Mouse (Mus musculus): ENCODE results near the gene Nrxn2.
A peak's percentile ranks its signal among the peaks of the same experiment; 100 is the strongest.

The Nrxn2 gene

DNA sequence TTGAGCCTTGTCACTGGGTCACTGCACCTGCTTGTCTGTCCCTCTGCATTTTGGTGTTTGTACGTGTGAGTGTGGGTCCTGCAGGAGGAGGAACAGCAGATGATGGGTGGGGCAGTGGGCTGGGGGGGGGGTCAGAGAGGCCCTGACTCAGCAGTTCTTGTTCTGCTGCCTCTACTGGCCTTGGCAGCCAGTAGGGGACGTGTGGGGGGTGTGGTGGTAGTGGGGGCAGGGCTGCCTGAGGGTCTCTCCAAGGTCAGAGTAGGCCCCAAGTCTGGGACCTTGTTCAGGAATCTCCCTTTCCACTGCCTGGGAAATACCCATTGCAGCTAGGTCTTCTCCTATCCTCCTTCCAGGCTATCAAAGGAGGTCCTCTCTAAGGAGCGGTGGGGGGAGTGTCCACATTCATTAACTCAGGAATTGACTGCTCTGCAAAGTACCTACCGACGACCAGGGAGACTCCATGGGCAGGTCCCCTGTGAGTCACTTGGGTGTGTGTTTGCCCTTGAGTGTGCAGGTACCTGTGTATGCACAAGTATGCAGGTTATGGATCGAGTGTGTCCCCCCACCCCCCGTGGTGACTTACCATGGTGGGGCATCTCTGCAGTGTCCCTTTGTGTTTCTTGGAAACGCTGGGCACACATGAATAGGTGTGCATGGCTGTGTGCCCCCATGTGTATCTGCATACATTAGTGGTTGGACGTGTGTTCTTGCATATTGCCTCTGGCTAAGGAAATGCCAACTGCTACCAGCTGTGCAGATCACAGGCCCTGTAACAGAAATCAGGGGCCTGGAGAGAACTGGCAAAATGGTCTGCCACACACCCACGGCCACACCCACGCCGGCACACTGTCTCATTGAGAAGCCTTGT lies 1.4 kb upstream of the Nrxn2 start:
- no peak for DNase-seq (ENCODE audit: low spot score in 2 of 2)

DNA sequence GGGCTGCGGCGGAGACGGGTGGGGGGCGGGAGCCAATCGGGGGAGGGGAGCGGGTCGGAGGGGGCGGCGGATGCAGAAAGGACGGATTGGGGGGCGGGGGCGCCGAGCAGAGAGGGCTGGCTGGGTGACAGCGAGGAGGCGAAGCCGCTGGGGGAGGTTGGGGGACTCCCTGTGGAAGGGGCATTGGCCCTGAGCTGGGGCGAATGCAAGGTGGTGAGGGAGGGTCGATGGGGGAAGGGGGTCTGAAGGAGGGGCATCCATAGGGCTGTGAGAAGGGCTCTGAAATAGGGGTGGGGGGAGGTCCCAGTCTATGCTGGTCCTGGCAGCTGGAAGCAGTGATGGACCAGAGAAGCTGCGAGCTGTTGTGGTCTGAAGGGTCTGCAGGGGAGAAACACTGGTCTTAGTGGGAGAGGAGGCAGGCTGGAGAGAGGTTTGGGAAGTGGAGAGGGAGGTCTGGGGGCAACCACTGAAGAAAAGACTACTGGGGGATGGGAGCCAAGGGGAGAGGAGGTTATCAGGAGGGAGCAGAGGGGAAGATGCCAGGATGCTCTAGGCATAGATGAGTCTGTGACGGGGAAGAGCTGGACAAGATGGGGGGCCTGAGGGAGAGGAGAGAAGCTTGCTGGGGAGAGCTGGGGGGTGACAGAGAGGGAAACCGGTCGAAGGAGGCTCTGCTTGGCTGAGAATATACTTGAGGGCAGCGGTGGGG lies 607 bp downstream of the Nrxn2 start:
- DNase-seq (ENCODE audit: low spot score in 2 of 2) = no peak

DNA sequence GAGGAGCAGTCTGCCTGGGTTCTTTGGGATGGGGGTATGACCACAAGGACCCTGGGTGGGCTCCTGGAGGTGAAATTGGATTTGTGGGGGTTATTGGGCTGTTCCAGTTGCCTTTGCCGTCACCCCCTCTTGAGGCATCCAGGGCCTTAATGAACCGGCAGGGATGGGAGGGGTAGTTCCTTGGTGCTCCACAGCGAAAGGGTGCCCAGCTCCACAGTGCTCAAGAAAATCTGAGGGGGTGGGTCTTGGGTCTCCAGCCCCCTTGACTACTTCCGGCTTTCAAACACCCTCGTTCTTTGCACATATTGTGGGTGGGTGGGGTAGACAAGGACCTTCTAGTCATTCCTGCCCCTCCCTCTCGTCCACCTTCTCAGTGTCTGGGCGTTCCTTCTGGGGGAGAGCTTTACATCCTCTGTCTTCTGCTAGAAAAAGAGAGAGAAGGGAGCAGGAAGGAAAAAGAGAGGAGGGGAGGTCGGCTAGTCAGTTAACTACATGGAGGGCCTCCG lies 1.3 kb downstream of the Nrxn2 start:
- no peak for DNase-seq (ENCODE audit: low spot score in 2 of 2)

DNA sequence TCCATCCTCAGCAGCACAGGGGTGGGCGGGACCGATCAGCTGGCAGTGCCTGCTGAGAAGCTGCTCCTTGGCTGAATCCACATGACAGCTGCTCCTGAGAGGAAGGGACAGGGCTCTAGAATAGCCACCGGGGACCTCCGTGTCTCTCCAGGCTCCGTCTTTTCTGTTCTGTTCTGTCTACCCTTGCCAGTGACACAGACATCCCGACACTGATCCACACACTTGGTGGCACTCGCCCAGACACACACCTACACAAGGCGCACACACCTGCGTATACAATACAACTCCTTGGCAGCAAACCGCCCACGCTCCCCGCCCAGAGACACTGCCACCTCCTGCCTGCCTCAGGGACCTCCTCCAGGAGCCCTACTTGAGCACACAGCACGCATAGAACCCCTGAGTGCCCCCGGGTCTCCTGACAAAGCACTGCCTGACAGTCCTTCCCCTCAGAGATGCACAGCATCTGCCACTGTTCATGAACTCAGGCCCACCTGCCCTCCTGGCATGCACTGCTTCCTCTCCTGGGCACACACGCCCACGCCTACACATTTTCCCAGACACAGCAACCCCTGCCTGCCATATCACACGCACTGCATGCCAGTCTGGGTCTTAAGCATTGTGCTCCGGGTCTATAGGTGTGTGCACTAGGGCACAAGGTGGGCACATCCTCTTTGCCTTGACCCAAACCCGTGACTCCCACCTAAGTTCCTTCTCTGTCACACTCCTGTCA lies 2.1 kb downstream of the Nrxn2 start:
- no peak for DNase-seq (ENCODE audit: low spot score in 2 of 2)

DNA sequence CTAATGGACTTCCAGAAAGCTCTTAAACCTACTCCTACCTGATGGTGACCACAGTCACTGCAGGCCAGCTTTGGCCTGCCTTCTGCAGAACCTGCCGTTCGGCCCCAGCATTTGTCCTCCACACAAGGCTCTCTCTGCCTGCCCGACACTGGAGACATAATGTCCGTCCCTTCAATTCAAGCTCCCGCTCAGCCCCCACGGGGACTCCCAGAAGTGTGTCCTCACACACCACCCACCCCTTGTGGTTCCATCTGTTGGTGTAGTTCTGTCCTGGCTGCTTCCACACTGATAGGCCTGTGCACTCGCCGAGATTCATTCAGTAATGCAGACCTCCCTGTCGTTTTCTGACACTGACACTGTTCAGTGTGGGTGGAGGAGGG lies 2.7 kb downstream of the Nrxn2 start:
- no peak for DNase-seq (ENCODE audit: low spot score in 2 of 2)

DNA sequence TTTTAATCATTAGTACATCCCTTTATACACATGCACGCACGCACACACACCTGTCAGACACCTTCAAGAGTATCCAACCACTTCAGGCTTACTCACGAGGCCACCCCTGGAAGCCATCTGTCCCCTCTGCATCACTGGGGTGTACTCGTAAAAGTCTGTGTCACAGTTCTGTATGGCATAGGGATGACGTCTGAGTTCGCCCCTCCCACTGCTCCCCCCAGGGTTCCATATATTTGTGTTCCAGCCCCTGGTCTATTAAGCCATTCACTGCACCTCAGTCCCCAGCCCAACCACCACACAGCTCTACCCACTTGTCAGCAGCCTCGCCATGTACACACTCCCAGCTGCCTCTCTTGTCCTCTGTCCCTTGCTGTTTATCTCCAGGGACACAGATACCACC lies 3.5 kb downstream of the Nrxn2 start:
- no peak for DNase-seq (ENCODE audit: low spot score in 2 of 2)

DNA sequence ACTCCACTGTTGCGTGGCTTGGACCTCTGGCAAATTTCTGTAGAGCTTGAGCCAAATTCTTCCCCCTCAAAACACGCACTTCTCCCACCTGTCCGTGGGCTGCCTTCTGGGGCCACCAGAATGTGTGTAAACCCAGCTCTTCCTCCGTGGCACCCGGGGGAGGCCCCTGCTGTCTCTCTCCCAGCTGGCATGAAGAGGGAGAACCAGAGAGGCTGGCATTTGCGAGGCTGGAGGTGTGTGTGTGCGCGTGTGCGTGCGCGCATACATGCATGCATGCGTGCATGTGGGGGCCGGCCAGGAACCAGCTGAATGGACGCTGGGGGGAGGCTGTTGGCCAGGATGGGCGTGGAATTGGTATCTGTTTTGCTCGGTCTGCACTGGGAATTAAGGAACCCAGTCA lies 4.7 kb downstream of the Nrxn2 start:
- no peak for DNase-seq (ENCODE audit: low spot score in 2 of 2)

DNA sequence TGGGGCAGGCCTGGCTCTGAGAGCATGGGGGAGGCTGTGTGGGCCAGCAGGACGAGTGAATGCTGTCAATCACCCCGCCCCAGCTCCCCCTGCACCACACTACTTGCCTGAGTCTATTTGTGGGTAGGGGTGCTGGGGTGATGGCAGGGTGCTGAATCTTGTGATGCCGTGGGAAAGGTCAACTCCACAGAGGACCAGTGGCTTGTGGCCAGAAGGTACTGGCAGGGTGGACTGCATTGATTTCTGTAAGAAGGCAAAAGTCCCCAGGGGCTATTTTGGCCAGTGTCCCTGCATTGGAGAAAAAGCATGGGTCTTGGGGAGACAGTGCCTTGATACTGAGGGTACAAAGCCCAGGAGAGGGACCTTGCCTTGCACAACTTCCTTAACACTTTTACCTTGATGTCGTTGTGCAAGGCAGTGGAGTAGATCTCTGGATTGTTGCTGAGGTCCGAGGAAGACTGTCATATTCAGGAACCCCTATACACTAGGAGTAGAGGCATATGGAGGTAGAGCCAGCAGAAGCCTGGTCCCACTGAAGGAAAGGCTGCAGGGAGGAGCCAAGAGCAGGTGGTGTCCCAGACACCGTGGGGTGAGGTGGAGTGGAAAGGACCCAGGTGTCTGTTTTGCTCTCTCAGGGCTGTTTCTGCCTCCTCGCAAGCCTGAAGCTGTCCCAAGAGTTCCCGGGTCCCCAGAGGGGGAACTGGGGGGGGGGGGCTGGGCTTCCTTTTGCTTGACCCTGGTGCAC lies 5.8 kb downstream of the Nrxn2 start:
- no peak for DNase-seq (ENCODE audit: low spot score in 2 of 2)

DNA sequence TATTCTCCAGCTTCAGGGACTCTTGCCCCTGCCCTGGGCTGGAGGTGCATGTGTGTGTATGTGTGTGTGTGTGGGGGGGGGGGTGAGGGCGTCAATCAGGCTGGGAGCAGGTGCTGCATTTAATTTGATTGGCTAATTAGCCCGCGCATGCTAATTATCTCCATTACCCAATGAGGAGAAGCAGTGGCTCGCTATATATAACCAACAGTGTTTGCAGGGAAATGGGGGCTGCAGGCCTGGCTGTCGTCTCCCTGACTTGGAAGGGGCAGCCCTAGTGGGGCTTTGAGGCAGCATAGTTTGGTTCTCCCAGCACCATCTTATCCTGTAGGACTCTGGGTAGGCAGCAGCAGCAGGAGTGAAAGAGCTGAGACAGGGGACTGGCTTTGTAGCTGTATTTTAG lies 7.1 kb downstream of the Nrxn2 start:
- DNase-seq (ENCODE audit: low spot score in 2 of 2) = no peak

DNA sequence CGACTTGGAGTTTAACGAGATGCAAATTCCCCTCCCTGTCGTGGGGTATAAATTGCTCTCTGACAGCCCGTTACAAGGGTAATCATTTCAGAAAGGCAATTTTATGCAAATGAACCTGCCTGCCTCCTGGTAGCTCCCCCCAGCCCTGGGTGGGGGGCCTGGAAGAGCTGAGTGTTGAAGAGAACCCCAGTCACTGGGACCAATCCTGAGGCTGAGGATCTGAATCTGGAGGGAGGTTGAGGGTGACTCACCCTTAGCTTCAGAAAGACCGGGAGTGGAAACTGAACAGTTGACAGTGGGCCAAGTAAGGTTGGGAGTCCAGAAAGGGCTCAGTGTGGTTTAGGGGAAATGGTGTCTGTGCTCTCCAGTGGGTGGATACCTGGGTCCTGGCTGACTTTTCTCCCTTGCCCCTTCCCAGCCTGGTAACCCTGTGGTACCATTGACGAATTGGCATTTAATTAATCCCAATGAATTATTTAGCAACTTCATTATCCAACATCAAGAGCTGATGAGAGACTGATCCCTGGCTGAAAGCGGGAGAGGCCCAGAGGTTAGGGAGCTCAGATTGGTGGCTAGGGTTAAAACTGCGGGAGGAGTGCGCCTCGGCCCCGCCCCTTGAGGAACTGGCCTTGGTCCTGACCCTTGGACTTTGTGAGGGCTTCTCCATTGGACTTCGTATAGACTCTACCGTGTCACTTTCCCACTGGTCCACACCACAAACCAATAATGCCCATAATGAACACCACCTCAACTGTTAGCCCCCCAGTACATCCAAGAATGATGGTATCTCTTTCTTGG lies 8.4 kb downstream of the Nrxn2 start:
- no peak for DNase-seq (ENCODE audit: low spot score in 2 of 2)

DNA sequence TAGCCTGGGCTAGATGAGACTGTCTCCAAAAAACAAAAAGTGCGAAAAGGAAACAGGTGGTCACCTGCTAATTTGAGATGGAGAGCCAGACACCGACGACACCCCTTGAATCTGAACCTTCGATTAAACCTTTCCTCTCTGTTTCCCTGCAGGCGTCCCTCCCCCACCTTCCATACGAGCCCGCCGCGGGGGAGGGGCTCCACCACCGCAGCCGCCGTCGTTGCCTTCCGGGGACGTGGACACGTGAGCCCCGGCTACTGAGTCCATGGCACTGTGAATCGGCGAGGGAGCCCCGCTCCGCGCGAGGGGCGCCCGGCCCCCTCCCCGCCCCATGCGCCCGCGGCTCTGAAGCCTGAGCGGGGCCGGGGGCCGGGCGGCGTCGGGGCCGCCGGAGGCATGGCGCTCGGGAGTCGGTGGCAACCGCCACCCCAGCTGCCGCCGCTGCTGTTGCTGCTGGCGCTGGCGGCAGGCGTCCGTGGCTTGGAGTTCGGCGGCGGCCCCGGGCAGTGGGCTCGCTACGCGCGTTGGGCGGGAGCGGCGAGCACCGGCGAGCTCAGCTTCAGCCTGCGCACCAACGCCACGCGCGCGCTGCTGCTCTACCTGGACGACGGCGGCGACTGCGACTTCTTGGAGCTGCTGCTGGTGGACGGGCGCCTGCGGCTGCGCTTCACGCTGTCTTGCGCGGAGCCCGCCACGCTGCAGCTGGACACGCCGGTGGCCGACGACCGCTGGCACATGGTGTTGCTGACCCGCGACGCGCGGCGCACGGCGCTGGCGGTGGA lies 9.3 kb downstream of the Nrxn2 start:
- DNase-seq (ENCODE audit: low spot score in 2 of 2) = no peak

DNA sequence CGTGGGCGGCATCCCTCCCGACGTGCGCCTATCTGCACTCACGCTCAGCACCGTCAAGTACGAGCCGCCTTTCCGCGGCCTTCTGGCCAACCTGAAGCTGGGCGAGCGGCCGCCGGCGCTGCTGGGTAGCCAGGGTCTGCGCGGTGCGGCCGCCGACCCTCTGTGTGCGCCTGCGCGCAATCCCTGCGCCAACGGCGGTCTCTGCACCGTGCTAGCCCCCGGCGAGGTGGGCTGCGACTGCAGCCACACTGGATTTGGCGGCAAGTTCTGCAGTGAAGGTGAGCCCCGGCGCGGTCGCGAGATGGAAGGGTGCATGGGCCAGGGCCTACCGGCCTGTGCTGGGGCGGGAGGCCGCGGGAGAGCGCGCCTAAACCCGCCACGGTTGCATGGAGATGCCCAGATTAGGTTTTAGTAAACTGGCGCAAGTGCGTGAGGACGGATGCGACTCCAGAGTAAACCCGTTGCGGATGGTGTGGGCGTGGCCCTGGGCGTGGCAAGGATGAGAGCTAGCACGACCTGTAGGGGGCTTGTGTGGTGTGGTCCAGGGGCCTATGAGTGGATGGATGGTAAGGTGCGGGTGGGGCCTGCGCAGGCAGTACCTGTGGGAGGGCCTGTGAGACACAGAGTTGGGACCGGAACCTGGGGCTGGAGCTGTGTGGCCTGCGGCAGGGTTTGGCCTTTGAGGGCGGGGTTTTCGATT lies 10.1 kb downstream of the Nrxn2 start:
- DNase-seq (ENCODE audit: low spot score in 2 of 2) = no peak

DNA sequence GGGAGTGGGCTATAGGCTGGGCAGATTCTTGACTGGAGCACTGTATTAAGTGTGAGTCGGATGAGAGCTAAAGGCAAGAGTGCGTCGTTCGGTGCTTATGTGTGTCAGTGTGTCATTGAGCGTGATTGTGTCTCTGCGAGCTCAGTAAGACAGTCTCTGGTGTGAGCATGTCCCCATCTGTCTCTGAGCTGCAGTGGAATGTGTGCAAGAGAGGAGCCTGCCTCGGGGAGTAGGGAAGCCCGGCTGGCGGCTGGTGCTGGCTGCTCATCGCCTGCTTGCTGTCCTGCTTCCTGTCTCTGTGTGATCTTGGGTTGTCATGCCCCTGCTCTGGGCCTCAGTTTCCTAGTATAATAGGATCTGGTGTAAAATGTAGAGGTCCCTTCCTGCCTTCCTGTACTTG lies 24.5 kb downstream of the Nrxn2 start:
- no peak for DNase-seq (ENCODE audit: low spot score in 2 of 2)

DNA sequence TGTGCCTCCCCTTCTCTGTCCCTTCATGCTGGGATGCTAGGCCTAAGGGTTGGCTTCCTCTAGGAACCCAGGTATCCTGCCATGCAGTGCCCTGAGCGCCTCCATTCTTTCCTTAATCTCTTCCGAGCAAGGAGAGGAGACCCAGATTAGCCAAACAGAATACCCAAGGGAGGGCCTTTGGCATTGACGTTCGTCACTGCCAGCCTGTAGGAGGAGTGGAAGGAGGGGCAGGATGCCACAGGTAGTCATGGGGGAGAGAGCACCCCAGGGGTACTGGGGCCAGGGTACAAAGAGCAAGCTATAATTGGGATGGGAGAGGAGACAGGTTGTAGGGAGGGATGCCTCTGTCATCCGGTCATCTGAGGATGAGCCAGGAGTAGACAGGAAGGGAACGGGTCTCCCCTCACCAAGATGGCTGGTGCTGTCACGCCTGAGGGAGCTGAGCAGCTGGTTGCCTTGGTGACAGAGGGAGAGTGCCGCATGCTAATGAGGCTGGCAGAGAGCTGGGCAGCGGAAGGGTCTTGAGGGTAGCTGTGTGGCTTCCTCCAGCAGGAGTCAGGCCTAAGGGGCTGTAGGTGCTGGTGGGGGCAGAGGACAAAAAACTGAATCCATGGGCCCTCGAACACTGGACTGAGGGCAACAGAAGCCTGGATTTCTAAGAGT lies 27.4 kb downstream of the Nrxn2 start:
- peak in 1 of 2 experiments; percentile 63 for DNase-seq (ENCODE audit: low spot score in 2 of 2)

DNA sequence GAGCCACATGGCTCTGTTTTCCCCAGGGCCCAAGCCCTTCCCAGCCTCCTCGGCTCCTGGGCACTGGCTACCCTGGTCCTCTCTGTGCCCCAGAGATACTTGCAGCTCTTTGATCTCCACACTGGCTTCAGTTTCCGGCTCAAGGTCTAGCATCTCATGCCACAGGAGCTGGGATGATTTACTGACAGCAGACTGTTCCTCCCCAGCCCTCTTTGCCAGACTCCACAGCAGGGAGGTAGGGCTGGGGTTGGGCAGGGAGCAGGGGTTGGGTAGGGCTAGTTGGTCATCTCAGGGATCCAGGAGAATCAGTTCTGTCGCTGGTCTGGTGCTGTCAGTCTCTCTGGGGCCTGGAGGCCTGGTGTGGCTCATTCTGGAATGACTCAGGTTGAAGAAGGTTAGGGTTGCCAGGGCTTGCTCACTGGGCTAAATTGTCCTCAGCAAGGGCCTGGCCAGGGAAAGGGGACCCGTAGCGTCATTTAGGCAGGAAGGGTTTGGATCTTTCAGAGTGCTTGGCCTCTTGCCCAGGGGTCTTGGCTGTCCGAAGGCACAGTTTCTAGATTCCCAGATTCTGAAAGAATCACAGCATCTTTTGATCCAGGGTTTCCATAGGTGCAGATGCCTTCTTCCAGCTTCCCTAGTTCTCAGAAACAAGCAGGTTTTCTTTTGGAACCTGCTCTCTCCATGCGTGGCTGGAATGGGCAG lies 28.4 kb downstream of the Nrxn2 start:
- DNase-seq (ENCODE audit: low spot score in 2 of 2) = no peak

DNA sequence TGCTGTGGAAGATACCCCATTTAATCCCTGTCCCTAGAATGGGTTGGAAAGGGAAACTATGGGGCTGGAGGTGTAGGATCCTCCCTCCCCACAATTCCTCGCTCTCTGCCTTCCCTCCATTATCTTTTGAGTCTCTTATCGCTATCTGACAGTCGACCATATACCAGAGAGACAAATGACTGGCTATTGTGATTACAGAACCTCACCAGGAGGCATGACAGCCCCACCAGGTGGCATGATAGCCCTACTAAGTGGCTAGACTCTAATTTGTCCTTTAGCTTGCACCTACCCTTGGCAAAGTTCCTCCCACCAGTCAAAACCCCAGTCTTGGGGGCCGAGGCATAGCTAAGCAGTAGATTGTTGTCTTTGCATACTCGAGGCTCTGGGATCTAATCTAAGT lies 30.2 kb downstream of the Nrxn2 start:
- DNase-seq (ENCODE audit: low spot score in 2 of 2) = no peak

DNA sequence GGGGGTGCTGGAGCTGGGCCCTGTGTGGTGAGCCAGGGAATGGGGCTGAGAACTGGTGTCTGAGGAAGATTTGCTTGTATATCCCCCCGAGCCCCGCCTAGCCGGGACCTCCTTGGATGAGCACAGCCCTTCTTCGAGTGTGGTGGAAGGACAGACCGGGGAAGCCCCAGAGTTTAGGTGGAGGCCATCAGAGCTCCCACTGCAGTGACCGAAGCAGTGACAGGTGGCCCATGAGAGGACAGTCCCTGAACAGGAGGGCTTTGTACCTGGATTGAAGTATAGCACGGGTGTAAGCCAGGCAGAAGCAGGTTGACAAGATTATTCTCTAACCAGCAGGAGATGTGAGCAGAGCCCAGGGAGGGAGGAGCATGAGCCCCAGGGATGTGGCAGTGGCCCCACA lies 31.3 kb downstream of the Nrxn2 start:
- DNase-seq (ENCODE audit: low spot score in 2 of 2) = no peak

DNA sequence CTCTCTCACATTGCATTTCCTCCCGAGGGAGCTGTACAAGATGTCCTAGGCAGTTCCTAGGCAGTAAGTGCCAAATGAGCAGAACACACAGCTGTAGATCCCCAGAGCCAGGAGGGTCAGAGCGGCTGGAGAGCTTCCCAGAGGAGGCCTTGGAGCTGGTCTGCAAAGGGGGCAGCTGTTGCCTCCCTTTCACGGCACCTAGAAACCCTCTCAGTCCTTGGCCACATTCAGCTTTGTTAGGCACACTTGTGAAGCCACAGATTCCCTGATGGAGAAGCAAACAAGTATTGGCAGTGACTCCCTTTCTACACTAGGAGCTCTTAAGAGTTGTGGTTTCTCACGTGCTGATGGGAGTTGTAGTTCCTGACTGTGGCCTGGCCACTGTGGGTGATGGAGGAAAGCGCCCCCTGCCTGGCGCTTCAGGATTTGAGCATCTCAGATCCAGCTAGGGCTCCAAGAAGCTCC lies 33.5 kb downstream of the Nrxn2 start:
- peak; percentile 68 to 80 for DNase-seq (ENCODE audit: low spot score in 2 of 2)

Data from frontal cortex, postnatal 14 days (tissue).